ENCODE assay signal across 9 mouse cellular contexts in the genomic region with DNA sequence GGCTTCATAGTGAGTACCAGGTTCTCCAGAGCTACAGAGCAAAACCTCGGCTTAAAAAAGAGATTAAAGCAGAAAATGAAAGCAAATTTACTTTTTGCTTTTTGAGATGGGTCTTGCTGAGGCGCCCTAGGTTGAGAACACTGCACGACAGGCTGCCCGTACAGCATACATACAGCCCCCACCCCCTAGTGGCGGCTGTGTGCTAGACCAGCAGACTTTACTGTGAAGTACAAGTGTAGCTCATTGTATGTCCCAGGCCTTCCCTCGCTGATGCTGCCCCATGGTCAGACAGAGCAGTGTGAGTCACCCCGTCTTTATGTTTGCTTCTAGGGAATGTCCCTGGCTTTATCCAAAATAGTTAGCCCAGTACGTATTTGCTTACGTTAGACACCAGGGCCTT. TPM values are rescaled to one million over a fixed set of nuclear protein-coding genes. Genes with fewer than 3 reads are reported as not detected.
DNase-seq lines count a peak whose midpoint lies in the region; ATAC-seq and TF ChIP-seq lines count a peak whose summit lies in the region.
"Had no signal": no experiment of that assay in that cellular context is flagged by ENCODE, and none has a peak within 500 bp of the region (broad histone marks: within the 10 kb centered on the region; RNA-seq: fewer than 3 reads in every experiment).

No protein-coding gene starts in this region.

- H3K4me3 ChIP-seq in lung, embryonic 14.5 days (ENCODE audit: low read depth, low read length) = no peak overlapping the region
- H3K4me3 ChIP-seq: heart, embryonic 13.5 days had no signal

- H3K9ac ChIP-seq in lung, embryonic 14.5 days = no peak overlapping the region
- H3K9ac ChIP-seq: heart, embryonic 13.5 days had no signal

- H3K36me3 ChIP-seq in lung, embryonic 14.5 days (ENCODE audit: insufficient read depth) = peaks cover 82% of the 10 kb centered on the region

- no peak overlapping the region for H3K4me2 ChIP-seq in lung, embryonic 14.5 days
- H3K4me2 ChIP-seq: heart, embryonic 13.5 days had no signal

- H3K27ac ChIP-seq in lung, embryonic 14.5 days (ENCODE audit: low read depth) = no peak overlapping the region
- H3K27ac ChIP-seq: heart, embryonic 13.5 days had no signal

- no peaks in the 10 kb centered on the region for H3K9me3 ChIP-seq in lung, embryonic 14.5 days (ENCODE audit: low read depth, low read length)
- H3K9me3 ChIP-seq: heart, embryonic 13.5 days had no signal

- no peaks in the 10 kb centered on the region for H3K4me1 ChIP-seq in lung, embryonic 14.5 days (ENCODE audit: insufficient read depth)
- H3K4me1 ChIP-seq: heart, embryonic 13.5 days had no signal

- TF ChIP-seq CTCF in lung, embryonic 14.5 days (IDR thresholded peaks at IDR 0.05; ENCODE audit: low read depth) = peak; percentile 63

- no peak for ATAC-seq in lung, embryonic 14.5 days (ENCODE audit: insufficient read depth)
- ATAC-seq in megakaryocyte-erythroid progenitor cell, adult 5-6 weeks (replicated peaks; ENCODE audit: low FRiP score, low TSS enrichment, poor library complexity, severe bottlenecking) = peak; percentile 92

- DNase-seq in adrenal gland, postnatal 14 days = peak; percentile 31
- DNase-seq in adrenal gland, adult 8-10 months = no peak
- DNase-seq in lung, embryonic 14.5 days = peak; percentile 58
- DNase-seq in lung, postnatal 36 days = no peak
- peak; percentile 5 for DNase-seq in c-Kit-positive CD71-negative TER-119-negative erythroid progenitor cells, embryonic 14.5 days (ENCODE audit: low read depth)
- DNase-seq in gastrocnemius, postnatal 4 days (ENCODE audit: low spot score in 2 of 2) = no peak
- no peak for DNase-seq in layer of hippocampus, adult 8-10 months (ENCODE audit: low spot score in 2 of 2)

- no peaks in the 10 kb centered on the region for H3K27me3 ChIP-seq in lung, embryonic 14.5 days (ENCODE audit: insufficient read depth, low read length)
- H3K27me3 ChIP-seq: heart, embryonic 13.5 days had no signal

- 73% methylated on average over 9 of the region's 9 CpGs for WGBS in lung, embryonic 14.5 days

RNA-seq across cellular contexts. Expression of a gene that starts 16.2 kb away (rescaled TPM):
- total RNA-seq in adrenal gland, postnatal 14 days (2021) = 22.3 and 26.7 TPM in 2 replicates
- total RNA-seq in adrenal gland, adult 8-10 months (2022) = 10 to 100 TPM; 24.9 to 32.0 (median 30.1) TPM
- polyA plus RNA-seq in lung, embryonic 14.5 days (2014; fragmentation: Nextera tagmentation; extraction: Ambion mirVana) = 26.5 and 30.8 TPM in 2 replicates
- 24.5 and 36.0 TPM in 2 replicates for total RNA-seq in megakaryocyte-erythroid progenitor cell, adult 5-6 weeks (2014; fragmentation: Nextera tagmentation)
- total RNA-seq in megakaryocyte-erythroid progenitor cell, adult 5-6 weeks (2017) = 25.3 and 25.7 TPM in 2 replicates
- 10 to 100 TPM; 19.3 to 20.2 TPM for total RNA-seq in gastrocnemius, postnatal 4 days (2021)
- total RNA-seq in layer of hippocampus, adult 8-10 months (2022) = 10 to 100 TPM; 35.6 to 43.2 (median 38.1) TPM

RNA-seq across cellular contexts. Expression of a gene that starts 41.3 kb away (rescaled TPM):
- 9.5 and 122 TPM in 2 replicates for total RNA-seq in adrenal gland, postnatal 14 days (2021)
- under 1 TPM in 2 of 4 experiments, not detected in 2; 0.44 to 0.59 TPM for total RNA-seq in adrenal gland, adult 8-10 months (2022)
- 1.4 and 2.3 TPM in 2 replicates for polyA plus RNA-seq in lung, embryonic 14.5 days (2014; fragmentation: Nextera tagmentation; extraction: Ambion mirVana)
- total RNA-seq in megakaryocyte-erythroid progenitor cell, adult 5-6 weeks (2014; fragmentation: Nextera tagmentation) = 1.9 TPM in 1 of 2 replicates, not detected in the other
- 5.5 TPM in 1 of 2 replicates, not detected in the other for total RNA-seq in megakaryocyte-erythroid progenitor cell, adult 5-6 weeks (2017)
- 1 to 10 TPM in 1 of 2 experiments, under 1 TPM in 1; 0.25 to 1.1 TPM for total RNA-seq in gastrocnemius, postnatal 4 days (2021)
- under 1 TPM in 2 of 4 experiments, not detected in 2; 0.21 to 0.23 TPM for total RNA-seq in layer of hippocampus, adult 8-10 months (2022)

RNA-seq across cellular contexts. Expression of a gene that starts 43.4 kb away (rescaled TPM):
- 5.4 and 9.4 TPM in 2 replicates for total RNA-seq in adrenal gland, postnatal 14 days (2021)
- total RNA-seq in adrenal gland, adult 8-10 months (2022) = 1 to 10 TPM; 2.3 to 3.2 (median 2.4) TPM
- 2.4 and 4.2 TPM in 2 replicates for polyA plus RNA-seq in lung, embryonic 14.5 days (2014; fragmentation: Nextera tagmentation; extraction: Ambion mirVana)
- total RNA-seq in megakaryocyte-erythroid progenitor cell, adult 5-6 weeks (2014; fragmentation: Nextera tagmentation) = 1.2 and 2.3 TPM in 2 replicates
- total RNA-seq in megakaryocyte-erythroid progenitor cell, adult 5-6 weeks (2017) = 1.4 TPM in 2 replicates
- total RNA-seq in gastrocnemius, postnatal 4 days (2021) = 10 to 100 TPM in 1 of 2 experiments, 1 to 10 TPM in 1; 9.8 to 11.0 TPM
- under 1 TPM; 0.51 to 0.89 (median 0.78) TPM for total RNA-seq in layer of hippocampus, adult 8-10 months (2022)

Comparison
In these comparisons a context has a peak if more than half of its experiments do, and no peak if none do; other contexts are left out.
1. DNase-seq: peak in adrenal gland, postnatal 14 days (single experiment), lung, embryonic 14.5 days (single experiment) and c-Kit-positive CD71-negative TER-119-negative erythroid progenitor cells, embryonic 14.5 days (single experiment); none in adrenal gland, adult 8-10 months (single experiment), lung, postnatal 36 days (single experiment), gastrocnemius, postnatal 4 days (0 of 2) and layer of hippocampus, adult 8-10 months (0 of 2).